Mouse (Mus musculus) layer of hippocampus, adult 9-10 months (tissue): ENCODE data around the gene Ostn.

ENCODE experiments used
- DNase-seq: peaks from one replicate; pipeline ENCODE4 v3.0.0; 2022; ENCODE audit warnings: low spot score

The Ostn gene

DNA sequence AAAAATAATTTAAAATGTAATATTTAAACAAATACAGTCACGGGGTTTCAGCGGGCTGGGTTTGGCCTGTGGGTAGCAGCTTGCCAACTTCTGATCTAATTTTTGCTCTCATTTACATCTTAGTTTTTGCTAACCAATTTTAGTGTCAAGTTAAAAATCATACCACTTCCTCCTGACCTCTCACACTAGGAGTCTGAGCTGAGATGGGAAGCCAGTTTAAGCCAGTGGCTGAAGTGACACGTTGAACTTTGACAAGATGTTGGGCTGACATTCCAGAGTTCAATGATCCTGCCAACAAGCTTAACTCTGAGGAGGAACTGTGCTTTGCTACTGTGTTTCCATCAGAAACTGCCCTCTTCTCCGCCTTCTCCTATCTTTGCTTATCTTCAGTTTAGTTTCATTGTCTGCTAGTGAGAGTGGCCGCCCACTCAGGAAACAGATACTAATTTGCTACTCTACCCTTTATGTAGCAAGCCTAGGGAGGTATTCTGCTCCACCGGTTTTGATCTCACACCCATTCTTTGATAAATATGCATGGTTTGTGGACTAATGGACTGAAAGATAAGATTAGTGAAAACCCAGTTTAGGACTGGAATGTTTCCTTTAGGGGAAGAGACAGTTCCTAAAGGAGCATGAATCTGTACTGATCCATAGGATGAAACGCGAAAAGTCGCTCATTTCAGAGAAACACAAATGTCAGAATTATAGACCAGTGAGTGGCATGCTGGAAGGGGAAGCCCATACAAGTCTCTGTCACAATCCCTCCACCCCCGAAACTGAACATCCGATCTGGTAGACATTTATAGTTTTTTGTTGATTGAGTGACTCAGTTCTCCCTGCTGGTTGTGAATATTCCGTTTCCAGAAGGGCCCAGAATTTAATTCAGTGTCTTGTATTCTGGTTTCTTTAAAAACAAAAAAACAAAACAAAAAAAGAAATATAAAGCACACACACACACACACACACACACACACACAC is 80.6 kb downstream of the Ostn start:
- no peak for DNase-seq

GRCm38 (mm10) chr16:27388761-27389451 is 81.6 kb downstream of the Ostn start, which contains the start of gene Ccdc50:
Ccdc50 (plus strand) TSS chr16:27388869.
- DNase-seq = no peak

DNA sequence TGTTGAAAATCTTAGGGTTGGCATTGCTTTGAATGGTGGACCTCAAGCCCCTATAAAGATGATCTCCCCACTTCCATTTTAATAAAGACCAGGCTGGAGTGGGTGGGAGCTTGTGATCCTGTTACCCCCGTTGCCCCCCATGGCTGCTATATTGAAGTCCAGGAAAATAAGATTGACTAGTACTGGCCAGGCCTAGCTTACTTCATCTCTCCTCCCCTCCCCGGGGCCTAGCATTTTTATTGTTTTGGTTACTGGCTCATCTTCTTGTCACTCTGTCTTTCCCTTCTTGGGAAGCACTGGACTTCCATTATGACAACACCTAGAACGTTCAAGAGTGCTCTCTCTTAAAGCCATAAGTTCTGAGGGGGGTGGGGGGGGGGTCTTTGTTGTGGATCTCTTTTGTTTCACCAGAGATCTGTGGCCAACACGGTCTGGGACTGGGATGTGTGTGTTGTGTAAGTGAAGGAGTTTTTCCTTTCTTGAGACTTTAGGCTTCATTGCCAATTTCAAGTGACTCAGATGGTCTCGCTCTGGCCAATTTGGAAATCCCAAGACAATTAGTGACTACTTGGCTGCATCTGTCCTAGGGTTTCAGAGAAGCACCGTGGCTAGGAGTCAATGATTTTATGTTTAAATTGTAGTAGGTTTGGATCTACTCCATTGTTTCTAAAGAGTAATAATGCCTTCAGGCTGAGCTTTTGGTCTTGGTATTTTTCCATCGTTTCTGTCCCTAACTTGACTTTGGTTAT is 82.4 kb downstream of the Ostn start:
- DNase-seq = no peak

- no peak for DNase-seq
Observed at GRCm38 (mm10) chr16:27390306-27390705, 83.0 kb downstream of the Ostn start.

DNA sequence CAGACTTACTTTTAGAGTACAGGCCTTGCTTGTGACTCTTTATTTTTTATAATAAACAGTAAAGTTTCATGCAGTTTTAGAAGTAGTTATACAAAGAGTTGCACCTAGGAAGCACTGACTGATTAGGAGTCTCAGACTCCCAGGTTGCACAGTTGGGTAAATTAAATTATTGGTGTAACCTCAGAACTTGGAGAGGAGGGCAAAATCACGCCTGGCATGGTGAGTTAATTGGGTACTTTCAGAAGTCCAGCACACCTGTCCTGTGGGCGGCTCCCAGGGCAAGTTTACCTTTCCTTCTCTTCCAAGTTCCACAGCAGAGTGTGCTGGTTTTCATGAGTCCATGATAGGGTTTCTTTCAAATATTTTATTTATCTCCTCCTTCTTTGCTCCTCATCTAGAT is 84.6 kb downstream of the Ostn start:
- DNase-seq = no peak

- DNase-seq = no peak
Observed at GRCm38 (mm10) chr16:27395251-27396037, 88.2 kb downstream of the Ostn start.

- no peak for DNase-seq
Observed at GRCm38 (mm10) chr16:27396951-27397350, 89.7 kb downstream of the Ostn start.

GRCm38 (mm10) chr16:27399026-27399718 is 91.9 kb downstream of the Ostn start:
- DNase-seq = no peak

GRCm38 (mm10) chr16:27399719-27400253 is 92.5 kb downstream of the Ostn start:
- DNase-seq = no peak
